Mouse (Mus musculus) monocyte, adult 5-6 weeks (primary cell): ENCODE data around the gene Prss38. TPM values are rescaled to one million over a fixed set of nuclear protein-coding genes. Genes with fewer than 3 reads are reported as not detected.
A peak's percentile ranks its signal among the peaks of the same experiment; 100 is the strongest.

Source experiments
- ATAC-seq: fragments of 153-309, 156-312 bp; replicated peaks from 2 replicates; pipeline ENCODE4 v1.8.0; 2017; ENCODE audit warnings: mild to moderate bottlenecking; ENCODE audit not compliant: low TSS enrichment, insufficient number of reproducible peaks, severe bottlenecking, poor library complexity, low FRiP score
- total RNA-seq: library from RNA; stranded (forward); fragments of 200-1000, 200-491, 200-594 nt; gene quantifications from 3 replicates; pipeline ENCODE4 v1.2.3, GENCODE M21; 2017

Gene Prss38
- total RNA-seq, 1 experiment from 2014 or later: not detected

GRCm38 (mm10) chr11:59335150-59335549, 40.3 kb downstream of the Prss38 start:
- no peak for ATAC-seq

- no peak for ATAC-seq
These were observed 42.5 kb downstream of the Prss38 start for GRCm38 (mm10) chr11:59332938-59333337.

- no peak for ATAC-seq
These were observed 44.1 kb downstream of the Prss38 start for GRCm38 (mm10) chr11:59331167-59331869.

DNA sequence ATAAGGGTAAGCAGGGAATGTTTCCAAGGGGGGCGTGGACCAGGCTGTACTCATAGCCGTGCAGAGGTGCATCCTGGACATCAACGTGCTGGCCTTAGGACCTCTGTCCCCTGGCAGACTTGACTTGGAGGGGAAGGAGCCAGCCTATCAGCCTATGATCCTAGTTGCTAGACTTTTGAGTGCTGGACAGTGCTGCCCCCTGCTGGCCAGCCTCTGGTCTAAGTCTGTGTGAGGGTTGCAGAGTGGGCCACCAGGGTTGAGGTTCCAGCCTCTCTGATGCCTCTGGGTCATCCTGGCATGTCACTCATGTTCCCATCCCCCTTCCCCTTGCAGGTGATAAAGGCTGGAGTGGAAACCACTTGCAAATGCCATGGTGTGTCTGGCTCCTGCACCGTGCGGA, 44.9 kb downstream of the Prss38 start:
- peak; percentile 49; the same call in 1 of the 2 replicates for ATAC-seq

GRCm38 (mm10) chr11:59329616-59330015, 45.8 kb downstream of the Prss38 start:
- ATAC-seq: no peak

- ATAC-seq: no peak
These were observed 47.8 kb downstream of the Prss38 start for GRCm38 (mm10) chr11:59327625-59328024.

GRCm38 (mm10) chr11:59324777-59325176, 50.7 kb downstream of the Prss38 start:
- no peak for ATAC-seq

DNA sequence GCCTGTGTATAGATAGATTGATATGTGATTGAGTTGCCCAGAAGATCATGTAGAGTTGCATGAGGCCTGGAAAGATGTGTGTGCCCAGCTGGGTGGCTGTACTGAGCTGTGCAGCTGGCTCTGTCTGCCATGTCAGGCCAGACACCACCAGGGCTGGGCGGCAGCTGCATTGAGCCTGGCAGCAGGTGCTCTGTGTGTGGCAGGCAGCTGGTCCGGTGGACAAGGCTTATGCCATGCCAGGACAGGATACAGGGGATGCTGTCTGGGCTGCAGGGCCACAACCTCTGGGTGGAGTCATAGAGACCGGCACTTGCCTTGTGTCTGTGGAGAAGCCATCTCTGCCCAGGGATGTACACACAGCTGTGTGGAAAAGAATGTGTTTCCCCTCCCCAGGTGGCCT, 52.5 kb downstream of the Prss38 start:
- no peak for ATAC-seq

Other genes with a start within 250 kb of the Prss38 start
- under 0.01 to 0.58 TPM in 2 of 3 replicates, not detected in the other for gene Obscn, start 239.3 kb downstream of the Prss38 start, total RNA-seq
- 4.1 to 15.4 TPM (median 6.4 TPM) in 3 replicates for gene Iba57, start 211.9 kb downstream of the Prss38 start, total RNA-seq
- not detected in 3 replicates for gene Gjc2, start 192.4 kb downstream of the Prss38 start, total RNA-seq
- 23.1 to 45.9 TPM (median 32.7 TPM) in 3 replicates for gene Guk1, start 183.4 kb downstream of the Prss38 start, total RNA-seq
- gene Mrpl55, start 173.2 kb downstream of the Prss38 start, total RNA-seq: 21.2 to 48.1 TPM (median 23.8 TPM) in 3 replicates
- 8.9 to 16.8 TPM (median 16.4 TPM) in 3 replicates for gene 2310033P09Rik, start 167.3 kb downstream of the Prss38 start, total RNA-seq
- gene Arf1, start 147.4 kb downstream of the Prss38 start, total RNA-seq: 337 to 405 TPM (median 396 TPM) in 3 replicates
- not detected in 3 replicates for gene Wnt3a, start 84.9 kb downstream of the Prss38 start, total RNA-seq
- gene Wnt9a, start 68.7 kb downstream of the Prss38 start, total RNA-seq: 0.10 TPM in 1 of 3 replicates, not detected in the others
- 4.3 to 8.3 TPM (median 5.5 TPM) in 3 replicates for gene Jmjd4, start 74.4 kb upstream of the Prss38 start, total RNA-seq
- gene Snap47, start 75.5 kb upstream of the Prss38 start, total RNA-seq: 5.6 to 17.7 TPM (median 6.0 TPM) in 3 replicates
- 1.5 to 5.2 TPM (median 1.7 TPM) in 3 replicates for gene Zfp867, start 96.8 kb upstream of the Prss38 start, total RNA-seq
- 8.6 to 18.8 TPM (median 11.6 TPM) in 3 replicates for gene Zkscan17, start 151.1 kb upstream of the Prss38 start, total RNA-seq
- 35.2 to 49.8 TPM (median 49.4 TPM) in 3 replicates for gene Nlrp3, start 165.9 kb upstream of the Prss38 start, total RNA-seq
- gene Olfr222, start 200.6 kb upstream of the Prss38 start, total RNA-seq: not detected in 3 replicates
- not detected in 3 replicates for gene Olfr223, start 217.6 kb upstream of the Prss38 start, total RNA-seq